Mouse (Mus musculus): ENCODE results near the gene Zbed5. TPM values are rescaled to one million over a fixed set of nuclear protein-coding genes. Genes with fewer than 3 reads are reported as not detected.
A peak's percentile ranks its signal among the peaks of the same experiment; 100 is the strongest.
"Not testable (repeated sequence)": the region's sequence is repeated elsewhere in the genome, so short reads cannot be mapped to it uniquely, and the experiment has no call there.

Zbed5 gene
- total and polyA plus RNA-seq, 3 experiments, result 4.0 to 4.2 TPM; not detected in 1

GRCm38 (mm10) chr5:129942073-129942939, 46.8 kb downstream of the Zbed5 start:
- H3K27ac ChIP-seq (ENCODE audit: control insufficient read depth, low read depth, low read length), result peak overlapping the region; percentile 56
- H3K9ac ChIP-seq (ENCODE audit: control insufficient read depth, low read depth, low read length, poor library complexity, severe bottlenecking), result peak overlapping the region; percentile 71
- H3K9me3 ChIP-seq (replicated peaks; ENCODE audit: insufficient read depth, low read length); H3K27me3 ChIP-seq (ENCODE audit: control insufficient read depth in 1 of 2, insufficient read depth in 2 of 2, low read length in 2 of 2): not testable (repeated sequence)
- peak; percentile 77 for DNase-seq (ENCODE audit: low read depth, low spot score)
- TF ChIP-seq TCF12 (IDR thresholded peaks at IDR 0.05; ENCODE audit: low read depth, low read length) (0 out of 2 replicates have a peak, but pooled peaks have one; percentile 13), EP300 (IDR thresholded peaks at IDR 0.05; ENCODE audit: low read depth in 1 of 2, low read length in 2 of 2) (peak in 1 of 2 experiments; percentile 7; a peak in 1 of 4 replicates), UBTF (IDR thresholded peaks at IDR 0.05; ENCODE audit: borderline replicate concordance, insufficient read depth, low read depth, low read length) (0 out of 2 replicates have a peak, but pooled peaks have one; percentile 74), SIN3A (IDR thresholded peaks at IDR 0.05; ENCODE audit: low read length) (peak; percentile 55), POLR2A (IDR thresholded peaks at IDR 0.05; ENCODE audit: control insufficient read depth in 1 of 2, insufficient read depth in 1 of 2, low read depth in 1 of 2, low read length in 2 of 2, poor library complexity in 1 of 2) (0 out of 4 replicates have a peak, but pooled peaks of 1 of the 2 experiments have one; percentile 20), ETS1 (IDR thresholded peaks at IDR 0.05; ENCODE audit: low read depth, low read length) (peak; percentile 21; the same call in 1 of the 2 replicates)
- H3K79me2 ChIP-seq (ENCODE audit: control insufficient read depth, insufficient read depth, low read length, poor library complexity), result peaks cover 29% of the 10 kb centered on the region
- peaks cover 20 to 22% of the 10 kb centered on the region in 2 experiments for H3K4me1 ChIP-seq (ENCODE audit: control insufficient read depth in 1 of 2, insufficient read depth in 2 of 2, low read length in 2 of 2)
- H3K4me3 ChIP-seq (ENCODE audit: control insufficient read depth in 1 of 2, insufficient read depth in 1 of 2, low read depth in 2 of 2, low read length in 2 of 2), result peak overlapping the region; percentile 71 to 93
- H3K36me3 ChIP-seq (ENCODE audit: control insufficient read depth in 1 of 2, insufficient read depth in 2 of 2, low read length in 2 of 2), result peaks cover 6 to 26% of the 10 kb centered on the region in 2 experiments

DNA sequence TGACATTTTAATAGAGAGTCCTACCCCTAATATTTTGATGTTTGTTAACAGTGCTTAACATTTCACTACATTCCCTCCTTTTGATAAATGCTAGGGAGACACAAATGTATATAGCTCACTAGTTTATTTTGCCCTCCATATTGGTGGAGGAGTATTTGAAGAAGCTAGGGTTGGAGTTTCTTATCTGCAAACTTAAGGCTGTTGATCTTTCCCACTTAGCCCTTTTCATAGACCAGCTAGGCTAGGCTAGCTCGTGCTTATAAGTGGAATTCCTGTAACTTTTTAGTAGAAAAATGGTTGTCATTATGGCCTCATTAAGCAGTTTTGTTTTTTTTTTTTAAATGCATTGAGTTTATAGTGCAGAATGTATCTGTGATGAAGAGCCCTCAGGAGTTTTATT, 47.9 kb downstream of the Zbed5 start:
- Histone ChIP-seq H3K9me3 (replicated peaks; ENCODE audit: insufficient read depth, low read length) (no peaks in the 10 kb centered on the region), H3K4me3 (ENCODE audit: control insufficient read depth in 1 of 2, insufficient read depth in 1 of 2, low read depth in 2 of 2, low read length in 2 of 2) (peak overlapping the region in 1 of 2 experiments; percentile 93; a peak in 2 of 4 replicates), H3K27me3 (ENCODE audit: control insufficient read depth in 1 of 2, insufficient read depth in 2 of 2, low read length in 2 of 2) (no peaks in the 10 kb centered on the region), H3K9ac (ENCODE audit: control insufficient read depth, low read depth, low read length, poor library complexity, severe bottlenecking) (peak overlapping the region; percentile 19; the same call in 1 of the 2 replicates), H3K4me1 (ENCODE audit: control insufficient read depth in 1 of 2, insufficient read depth in 2 of 2, low read length in 2 of 2) (peaks cover 26 to 28% of the 10 kb centered on the region in 2 experiments), H3K79me2 (ENCODE audit: control insufficient read depth, insufficient read depth, low read length, poor library complexity) (peaks cover 36% of the 10 kb centered on the region), H3K27ac (ENCODE audit: control insufficient read depth, low read depth, low read length) (no peak overlapping the region), H3K36me3 (ENCODE audit: control insufficient read depth in 1 of 2, insufficient read depth in 2 of 2, low read length in 2 of 2) (peaks cover 6 to 37% of the 10 kb centered on the region in 2 experiments)
- TF ChIP-seq GATA1 (IDR thresholded peaks at IDR 0.05; ENCODE audit: low read depth, low read length), result peak; percentile 62; the same call in 1 of the 2 replicates
- no peak for TF ChIP-seq GABPA (IDR thresholded peaks at IDR 0.05; ENCODE audit: low read depth, low read length)
- DNase-seq (ENCODE audit: low read depth, low spot score), result peak; percentile 51

DNA sequence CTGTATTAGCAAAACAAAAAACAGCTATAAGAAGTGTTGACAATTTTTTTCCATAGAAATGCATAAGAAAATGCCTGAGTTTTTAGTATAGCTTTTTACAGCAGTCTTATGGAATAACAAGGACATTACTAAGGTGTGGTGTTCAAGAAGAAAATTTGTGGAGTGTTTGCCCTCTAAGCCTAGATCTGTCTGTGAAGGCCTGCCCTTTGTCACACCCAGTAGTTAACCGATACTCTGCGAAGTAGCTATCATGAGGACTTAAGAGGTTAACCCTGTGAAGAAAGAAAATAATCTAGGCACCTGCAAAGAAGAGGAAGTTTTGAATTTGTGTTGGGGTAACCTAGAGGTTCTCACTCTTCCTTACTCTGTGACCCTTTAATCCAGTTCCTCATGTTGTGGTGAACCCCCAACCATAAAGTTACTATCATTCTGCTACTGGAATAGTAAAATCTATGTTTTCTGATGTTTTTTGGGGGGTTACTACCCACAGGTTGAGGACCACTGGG, 52.1 kb downstream of the Zbed5 start:
- H3K4me1 ChIP-seq (ENCODE audit: control insufficient read depth in 1 of 2, insufficient read depth in 2 of 2, low read length in 2 of 2), result peaks cover 16 to 33% of the 10 kb centered on the region in 2 experiments
- no peak overlapping the region for H3K4me3 ChIP-seq (ENCODE audit: control insufficient read depth in 1 of 2, insufficient read depth in 1 of 2, low read depth in 2 of 2, low read length in 2 of 2)
- H3K27ac ChIP-seq (ENCODE audit: control insufficient read depth, low read depth, low read length), result no peak overlapping the region; the same call in 1 of the 2 replicates
- no peak overlapping the region for H3K9ac ChIP-seq (ENCODE audit: control insufficient read depth, low read depth, low read length, poor library complexity, severe bottlenecking)
- peak; percentile 61 for DNase-seq (ENCODE audit: low read depth, low spot score)
- H3K36me3 ChIP-seq (ENCODE audit: control insufficient read depth in 1 of 2, insufficient read depth in 2 of 2, low read length in 2 of 2), result peaks cover 6 to 47% of the 10 kb centered on the region in 2 experiments
- TF ChIP-seq MYC (IDR thresholded peaks at IDR 0.05; ENCODE audit: low read depth, low read length), result 0 out of 2 replicates have a peak, but pooled peaks have one; percentile 17
- TF ChIP-seq GATA1 (IDR thresholded peaks at IDR 0.05; ENCODE audit: low read depth, low read length), result no peak
- TF ChIP-seq TCF12 (IDR thresholded peaks at IDR 0.05; ENCODE audit: low read depth, low read length), result peak; percentile 33; the same call in 1 of the 2 replicates
- no peak for TF ChIP-seq TBP (IDR thresholded peaks at IDR 0.05; ENCODE audit: low read depth, low read length)
- TF ChIP-seq SIN3A (IDR thresholded peaks at IDR 0.05; ENCODE audit: low read length), result peak; percentile 69
- TF ChIP-seq ETS1 (IDR thresholded peaks at IDR 0.05; ENCODE audit: low read depth, low read length), result peak; percentile 41; the same call in 1 of the 2 replicates
- TF ChIP-seq EP300 (IDR thresholded peaks at IDR 0.05; ENCODE audit: low read depth in 1 of 2, low read length in 2 of 2), result peak; percentile 13 to 35; a peak in 1 of 4 replicates
- TF ChIP-seq CTCF (IDR thresholded peaks at IDR 0.05 in 2 of 3, conservative IDR thresholded peaks at IDR 0.05 in 1 of 3; ENCODE audit: control insufficient read depth in 1 of 3, insufficient read depth in 1 of 3, low read depth in 2 of 3, low read length in 3 of 3, poor library complexity in 1 of 3, severe bottlenecking in 1 of 3), result no peak
- no peak for TF ChIP-seq ZMIZ1 (IDR thresholded peaks at IDR 0.05; ENCODE audit: low read depth, low read length)
- H3K27me3 ChIP-seq (ENCODE audit: control insufficient read depth in 1 of 2, insufficient read depth in 2 of 2, low read length in 2 of 2), result no peaks in the 10 kb centered on the region
- no peaks in the 10 kb centered on the region for H3K9me3 ChIP-seq (replicated peaks; ENCODE audit: insufficient read depth, low read length)
- peaks cover 46% of the 10 kb centered on the region for H3K79me2 ChIP-seq (ENCODE audit: control insufficient read depth, insufficient read depth, low read length, poor library complexity)
